In the genomic region with DNA sequence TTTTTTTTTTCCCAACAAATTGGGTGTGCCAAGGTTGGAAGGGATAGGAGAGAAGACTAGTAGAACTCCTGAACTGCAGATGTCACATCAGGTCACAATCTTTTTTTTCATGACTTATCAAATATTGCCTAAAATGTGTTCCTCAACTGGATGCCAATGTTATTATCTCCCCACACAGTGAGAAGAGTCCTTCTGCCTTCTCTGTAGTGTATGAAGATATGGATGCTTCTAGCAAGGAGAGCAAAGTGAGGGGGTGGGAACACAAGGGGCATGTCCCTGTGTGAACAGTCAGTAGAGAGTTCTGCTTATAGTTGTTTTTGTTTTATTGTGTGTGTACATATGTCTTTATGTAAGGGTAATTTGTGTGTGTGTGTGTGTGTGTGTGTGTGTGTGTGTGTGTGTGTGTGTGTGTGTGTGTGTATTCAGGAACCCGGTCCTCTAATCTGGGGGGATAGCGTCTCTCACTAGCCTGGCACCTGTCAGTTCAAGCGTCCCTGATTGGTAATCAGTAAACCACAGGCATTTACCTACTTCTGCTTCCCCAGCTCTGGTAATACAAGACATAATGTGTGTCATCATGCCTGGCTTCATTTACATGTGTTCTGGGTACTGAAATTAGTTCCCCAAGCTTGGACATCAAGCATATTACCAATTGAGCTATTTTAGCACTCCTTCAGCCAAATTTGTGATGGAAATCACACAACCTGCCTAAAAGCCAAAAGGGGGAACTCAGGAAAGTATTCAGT, we compare ENCODE assay signal across 17 mouse cellular contexts. TPM values are rescaled to one million over a fixed set of nuclear protein-coding genes. Genes with fewer than 3 reads are reported as not detected.
"Had no signal": no experiment of that assay in that cellular context is flagged by ENCODE, and none has a peak within 500 bp of the region (broad histone marks: within the 10 kb centered on the region; RNA-seq: fewer than 3 reads in every experiment).

No protein-coding gene starts in this region.

- H3K4me2 ChIP-seq: limb, embryonic 13.5 days; midbrain, embryonic 12.5 days; stomach, embryonic 15.5 days had no signal

- H3K27me3 ChIP-seq: midbrain, embryonic 12.5 days; stomach, embryonic 15.5 days had no signal

- H3K9ac ChIP-seq: limb, embryonic 13.5 days; liver, embryonic 14.5 days; midbrain, embryonic 12.5 days; stomach, embryonic 15.5 days had no signal

- H3K27ac ChIP-seq: layer of hippocampus, adult 2 months; limb, embryonic 13.5 days; liver, embryonic 14.5 days; midbrain, embryonic 12.5 days; stomach, embryonic 15.5 days had no signal

- DNase-seq: kidney, adult 8-10 months; kidney, postnatal 4 days; lung, adult 18-20 months; right cerebral cortex, adult 18-20 months; right cerebral cortex, postnatal 25 days; thymus, adult 2 months; thymus, postnatal 4 days had no signal

- H3K4me1 ChIP-seq: limb, embryonic 13.5 days; midbrain, embryonic 12.5 days; stomach, embryonic 15.5 days had no signal

- ATAC-seq: intestine, embryonic 16.5 days; midbrain, embryonic 16.5 days had no signal

- H3K4me3 ChIP-seq: layer of hippocampus, adult 2 months; limb, embryonic 13.5 days; midbrain, embryonic 12.5 days; stomach, embryonic 15.5 days had no signal

- H3K36me3 ChIP-seq: limb, embryonic 13.5 days; midbrain, embryonic 12.5 days; stomach, embryonic 15.5 days had no signal

- H3K9me3 ChIP-seq: limb, embryonic 13.5 days; midbrain, embryonic 12.5 days; stomach, embryonic 15.5 days had no signal

RNA-seq across cellular contexts. Expression of a gene that starts 11.8 kb away (rescaled TPM):
- total RNA-seq: layer of hippocampus, adult 2 months; layer of hippocampus, postnatal 10 days; left cerebral cortex, postnatal 36 days had no signal
- polyA plus RNA-seq: intestine, embryonic 16.5 days; limb, embryonic 13.5 days; liver, adult 2 months; midbrain, embryonic 12.5 days; midbrain, embryonic 16.5 days had no signal
